Mouse (Mus musculus) liver, embryonic 14.5 days (tissue): Measurements from ENCODE around the gene Sectm1a. TPM values are rescaled to one million over a fixed set of nuclear protein-coding genes. Genes with fewer than 3 reads are reported as not detected.

Experiments used
- ATAC-seq: fragments of 200-750 bp; cut with Nextera tagmentation; 2 replicates; pipeline ENCODE4 v1.8.0; 2017; ENCODE audit warnings: moderate number of reproducible peaks, mild to moderate bottlenecking, moderate library complexity; ENCODE audit not compliant: insufficient read depth
- DNase-seq, 3 experiments: peaks; one replicate each; pipeline ENCODE4 v3.0.0-alpha.2; 2012 to 2013; ENCODE audit warnings: low read depth in 3 of 3, low spot score in 3 of 3
- H3K27ac ChIP-seq: fragments of 300-500 bp; sonication (generic); 2 replicates; pipeline ENCODE4 v1.5.1; 2014; ENCODE audit warnings: moderate library complexity, mild to moderate bottlenecking, control low read depth, inconsistent platforms
- H3K27me3 ChIP-seq: fragments of 300-500 bp; sonication (generic); 2 replicates; pipeline ENCODE4 v1.6.1; 2014; ENCODE audit warnings: mild to moderate bottlenecking, low read length, moderate library complexity; ENCODE audit not compliant: control insufficient read depth, insufficient read depth
- H3K36me3 ChIP-seq: fragments of 300-500 bp; sonication (generic); replicated peaks from 2 replicates; pipeline ENCODE4 v1.6.1; 2014; ENCODE audit warnings: low read depth; ENCODE audit not compliant: control insufficient read depth, insufficient read depth
- H3K4me1 ChIP-seq, 2 experiments: fragments of 200-500 bp in 1 of 2; fragments of 300-500 bp in 1 of 2; sonication (generic) in 1 of 2; replicated peaks; 2 replicates each; pipeline ENCODE4 v1.6.1; 2012 to 2014; ENCODE audit warnings: antibody characterized with exemption in 1 of 2, inconsistent platforms in 1 of 2, low read length in 1 of 2; ENCODE audit not compliant: control insufficient read depth in 2 of 2, insufficient read depth in 2 of 2
- H3K4me2 ChIP-seq: fragments of 300-500 bp; sonication (generic); 2 replicates; pipeline ENCODE4 v1.6.1; 2014; ENCODE audit warnings: low read depth, mild to moderate bottlenecking, control low read depth, moderate library complexity
- H3K4me3 ChIP-seq, 2 experiments: fragments of 200-500 bp in 1 of 2; fragments of 300-500 bp in 1 of 2; sonication (generic) in 1 of 2; 2 replicates each; pipeline ENCODE4 v1.5.1; 2012 to 2014; ENCODE audit warnings: low read depth in 2 of 2, low read length in 2 of 2, mild to moderate bottlenecking in 2 of 2, control low read depth in 1 of 2, inconsistent platforms in 1 of 2, moderate library complexity in 1 of 2; ENCODE audit not compliant: insufficient read depth in 1 of 2
- H3K9ac ChIP-seq: fragments of 300-500 bp; sonication (generic); replicated peaks from 2 replicates; pipeline ENCODE4 v1.6.1; 2014; ENCODE audit warnings: mild to moderate bottlenecking, control low read depth, moderate library complexity
- H3K9me3 ChIP-seq: fragments of 300-500 bp; sonication (generic); 2 replicates; pipeline ENCODE4 v1.6.1; 2016; ENCODE audit warnings: low read length, mixed read lengths; ENCODE audit not compliant: control insufficient read depth
- CTCF ChIP-seq: IDR thresholded peaks from 2 replicates; pipeline ENCODE4 v1.5.1; 2016; ENCODE audit warnings: antibody characterized with exemption, low read depth, control low read depth
- EP300 ChIP-seq: IDR thresholded peaks from 2 replicates; pipeline ENCODE4 v1.6.1; 2016; ENCODE audit warnings: antibody characterized with exemption, low read depth
- WGBS: fragments of 180-500 bp; shearing (Covaris S2); extraction: QIAGEN DNeasy Blood & Tissue Kit; methylation state at CpG from one replicate; pipeline ENCODE4 v1.1.7; 2014; ENCODE audit not compliant: insufficient replicate concordance; 5-methylcytosine and 5-hydroxymethylcytosine counted together
- polyA plus RNA-seq, 2 experiments: library from polyadenylated mRNA; depleted of rRNA in 1 of 2; stranded (reverse) in 1 of 2; unstranded in 1 of 2; fragments of >200 nt; fragmentation: Nextera tagmentation in 1 of 2; extraction: Ambion mirVana in 1 of 2; gene quantifications; 2 replicates each; pipeline versions ENCODE4 v1.2.1 to v1.2.3; 2012 to 2014

The Sectm1a gene
- 1.0 and 1.3 TPM in 2 replicates for polyA plus RNA-seq (2012; rRNA removed)
- 0.61 and 1.0 TPM in 2 replicates for polyA plus RNA-seq (2014; fragmentation: Nextera tagmentation; extraction: Ambion mirVana)

- H3K4me3 ChIP-seq, result no peak within 1 kb of the TSS
These were observed at the start of gene Sectm1a for GRCm38 (mm10) chr11:121081120-121081519. Gene Sectm1a (minus strand): TSS chr11:121081220.

GRCm38 (mm10) chr11:121129616-121130015 is 48.6 kb upstream of the Sectm1a start:
- DNase-seq, result no peak

More at GRCm38 (mm10) chr11:121081120-121081519, at the start of gene Sectm1a:
- no peaks in the 10 kb centered on the region for H3K27me3 ChIP-seq
- TF ChIP-seq EP300 (no peak), CTCF (no peak)
- ATAC-seq (no peak), DNase-seq (no peak)
- no peak within 1 kb of the TSS for H3K9ac ChIP-seq
- H3K4me1 ChIP-seq, result peaks cover 0 to 8% of the 10 kb centered on the region in 2 experiments
- H3K27ac ChIP-seq, result no peak within 1 kb of the TSS
- H3K36me3 ChIP-seq, result no peaks in the 10 kb centered on the region
- no peak within 1 kb of the TSS for H3K4me2 ChIP-seq
- H3K9me3 ChIP-seq, result no peaks in the 10 kb centered on the region
- 59% methylated on average over 3 of the region's 3 CpGs for WGBS

GRCm38 (mm10) chr11:121127441-121127840 is 46.4 kb upstream of the Sectm1a start:
- H3K4me1 ChIP-seq, result peaks cover 6% of the 10 kb centered on the region in 2 experiments
- TF ChIP-seq EP300 (no peak), CTCF (no peak)
- no peak for ATAC-seq

More at GRCm38 (mm10) chr11:121129616-121130015, 48.6 kb upstream of the Sectm1a start:
- Histone ChIP-seq H3K27me3 (no peaks in the 10 kb centered on the region), H3K9ac (no peak overlapping the region), H3K4me1 (peaks cover 5 to 6% of the 10 kb centered on the region in 2 experiments), H3K9me3 (no peaks in the 10 kb centered on the region), H3K27ac (no peak overlapping the region), H3K4me3 (no peak overlapping the region), H3K4me2 (no peak overlapping the region), H3K36me3 (no peaks in the 10 kb centered on the region)
- 38% methylated on average over 1 of the region's 1 CpGs for WGBS
- no peak for ATAC-seq
- TF ChIP-seq EP300 (no peak), CTCF (no peak)

GRCm38 (mm10) chr11:121126395-121126794 is 45.4 kb upstream of the Sectm1a start:
- TF ChIP-seq EP300, result no peak
- TF ChIP-seq CTCF, result peak; percentile 62
- 62% methylated on average over 1 of the region's 1 CpGs for WGBS

More at GRCm38 (mm10) chr11:121127441-121127840, 46.4 kb upstream of the Sectm1a start:
- Histone ChIP-seq H3K4me3 (no peak overlapping the region), H3K4me2 (no peak overlapping the region), H3K9me3 (no peaks in the 10 kb centered on the region), H3K9ac (no peak overlapping the region), H3K36me3 (no peaks in the 10 kb centered on the region), H3K27ac (no peak overlapping the region), H3K27me3 (no peaks in the 10 kb centered on the region)
- no peak for DNase-seq
- WGBS, result 57% methylated on average over 3 of the region's 3 CpGs

GRCm38 (mm10) chr11:121125522-121126172 is 44.6 kb upstream of the Sectm1a start:
- H3K4me2 ChIP-seq, result no peak overlapping the region
- WGBS, result 25% methylated on average over 3 of the region's 3 CpGs
- H3K36me3 ChIP-seq, result no peaks in the 10 kb centered on the region
- H3K9me3 ChIP-seq, result no peaks in the 10 kb centered on the region
- 0 out of 2 replicates have a peak, but pooled peaks have one; percentile 33 for ATAC-seq
- DNase-seq, result no peak
- H3K9ac ChIP-seq, result no peak overlapping the region
- no peaks in the 10 kb centered on the region for H3K27me3 ChIP-seq
- TF ChIP-seq EP300, result no peak
- TF ChIP-seq CTCF, result no peak
- H3K4me1 ChIP-seq, result peaks cover 6 to 8% of the 10 kb centered on the region in 2 experiments
- H3K4me3 ChIP-seq, result no peak overlapping the region
- no peak overlapping the region for H3K27ac ChIP-seq

More at GRCm38 (mm10) chr11:121126395-121126794, 45.4 kb upstream of the Sectm1a start:
- Histone ChIP-seq H3K4me3 (no peak overlapping the region), H3K4me1 (peaks cover 6 to 8% of the 10 kb centered on the region in 2 experiments), H3K27me3 (no peaks in the 10 kb centered on the region), H3K9me3 (no peaks in the 10 kb centered on the region), H3K36me3 (no peaks in the 10 kb centered on the region), H3K9ac (no peak overlapping the region), H3K4me2 (no peak overlapping the region), H3K27ac (no peak overlapping the region)
- no peak for ATAC-seq
- peak in 1 of 3 experiments; percentile 26 for DNase-seq
